Mouse (Mus musculus): ENCODE data around the gene Ergic1.

Ergic1 gene

DNA sequence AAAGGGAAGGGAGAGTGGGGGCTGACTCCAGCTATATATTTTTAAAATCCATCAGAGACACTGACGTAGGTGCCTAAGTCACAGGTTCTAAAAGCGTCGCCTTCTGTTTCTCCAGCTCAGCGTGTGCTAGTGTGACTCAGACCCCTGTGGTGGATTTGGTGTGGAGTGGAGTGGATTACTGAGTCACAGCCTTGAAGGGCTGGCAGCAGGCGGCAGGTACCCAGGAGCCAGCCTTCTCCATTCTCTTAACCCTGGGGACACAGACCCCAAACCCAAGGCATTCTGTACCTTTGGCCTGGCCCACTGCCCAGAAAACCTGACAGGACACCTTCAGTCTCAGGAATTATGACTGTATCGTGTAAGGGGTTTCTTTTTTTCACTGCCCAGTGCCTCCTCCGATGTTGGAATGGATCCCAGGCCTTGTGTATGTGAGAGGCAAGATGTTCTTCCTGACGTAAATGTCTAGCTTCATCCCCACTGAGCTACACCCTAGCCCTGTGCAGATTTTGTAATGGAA lies 70.6 kb downstream of the Ergic1 start:
- DNase-seq: no peak

GRCm38 (mm10) chr17:26633186-26633585 lies 71.9 kb downstream of the Ergic1 start:
- no peak for DNase-seq

DNA sequence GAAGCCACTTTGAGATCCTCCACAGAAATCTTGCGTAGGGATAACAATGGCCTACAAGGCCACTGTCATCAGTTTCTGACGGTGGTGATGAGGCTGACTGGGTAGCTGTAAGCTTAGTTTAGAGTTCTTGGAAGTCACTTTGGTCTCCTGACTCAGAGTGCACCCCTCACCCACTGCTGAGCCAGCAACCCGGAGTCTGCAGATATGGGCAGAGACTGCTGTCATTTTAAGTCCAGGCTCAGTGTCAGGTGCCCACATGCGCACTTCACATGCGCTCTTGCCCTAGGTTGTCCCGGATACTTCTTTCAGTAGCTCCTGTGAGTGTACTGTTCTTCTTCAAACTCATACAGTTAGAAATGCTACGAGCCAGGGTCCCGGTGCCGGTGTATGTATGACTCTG lies 72.6 kb downstream of the Ergic1 start:
- no peak for DNase-seq

- DNase-seq: no peak
Measured at GRCm38 (mm10) chr17:26634539-26634938, 73.2 kb downstream of the Ergic1 start.

GRCm38 (mm10) chr17:26635951-26636350 lies 74.7 kb downstream of the Ergic1 start:
- DNase-seq: no peak

DNA sequence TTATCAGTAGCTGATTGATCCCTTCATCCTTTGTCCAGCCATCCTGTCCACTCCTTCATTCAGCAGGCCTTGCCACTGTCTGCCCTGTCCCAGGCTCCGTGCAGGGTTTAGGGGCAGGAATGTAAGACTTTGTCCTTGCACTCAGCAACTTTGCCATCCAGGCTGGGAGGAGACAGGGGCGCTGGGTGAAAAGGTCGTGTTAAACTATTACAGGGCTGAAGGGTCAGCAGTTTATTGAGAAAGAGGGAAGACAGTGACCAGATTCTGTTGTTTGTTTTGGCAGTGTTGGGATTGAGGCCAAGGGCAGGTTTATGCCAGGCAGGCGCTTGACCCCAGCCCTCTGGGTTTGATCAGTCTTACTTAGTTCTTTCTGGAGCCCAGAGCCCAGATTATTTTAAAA lies 76.6 kb downstream of the Ergic1 start:
- no peak for DNase-seq

GRCm38 (mm10) chr17:26638655-26639054 lies 77.4 kb downstream of the Ergic1 start:
- DNase-seq: peak; percentile 76

DNA sequence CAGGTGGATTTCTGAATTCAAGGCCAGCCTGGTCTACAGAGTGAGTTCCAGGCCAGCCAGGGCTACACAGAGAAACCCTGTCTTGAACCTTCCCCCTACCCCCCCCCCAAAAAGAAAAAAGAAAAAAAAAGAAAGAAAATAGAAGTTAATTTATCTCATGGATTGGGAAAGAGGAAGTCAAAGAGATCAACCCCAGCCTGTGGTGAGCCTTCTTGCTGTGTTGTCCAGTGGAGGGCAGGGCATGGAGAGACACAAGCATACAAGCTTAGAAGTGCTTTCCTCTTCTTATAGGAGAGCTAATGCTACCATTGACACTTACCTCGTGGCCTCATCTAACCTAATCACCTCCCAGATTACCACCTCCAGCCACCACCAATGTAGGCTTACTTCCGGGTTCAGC lies 78.5 kb downstream of the Ergic1 start:
- DNase-seq: no peak

GRCm38 (mm10) chr17:26640286-26640740 lies 79.0 kb downstream of the Ergic1 start:
- no peak for DNase-seq

DNA sequence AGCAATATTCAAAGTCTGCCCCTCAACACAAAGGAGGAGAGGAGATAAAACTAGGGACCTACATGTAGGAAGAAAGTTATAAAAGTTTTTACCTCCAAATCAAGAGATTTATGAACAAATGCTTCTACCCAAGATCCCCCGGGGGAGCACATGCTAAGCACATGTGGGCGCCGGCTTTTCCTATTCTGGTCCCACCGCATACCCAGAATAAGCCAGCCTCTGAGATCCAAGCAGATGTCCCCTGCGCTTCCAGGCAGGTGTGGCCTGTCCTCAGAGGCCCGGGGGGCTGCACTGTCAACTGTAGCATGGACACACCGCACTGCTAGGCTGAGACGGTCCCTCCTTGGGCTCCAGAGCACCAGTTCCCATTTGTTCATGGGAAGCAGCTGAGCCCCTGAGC lies 82.2 kb downstream of the Ergic1 start:
- no peak for DNase-seq

- DNase-seq: no peak
Measured at GRCm38 (mm10) chr17:26643993-26644392, 82.7 kb downstream of the Ergic1 start.

GRCm38 (mm10) chr17:26644509-26645410 lies 83.5 kb downstream of the Ergic1 start:
- DNase-seq: peak; percentile 81

- DNase-seq: no peak
Measured at GRCm38 (mm10) chr17:26645411-26645854, 84.1 kb downstream of the Ergic1 start.

GRCm38 (mm10) chr17:26647283-26647682 lies 86.0 kb downstream of the Ergic1 start:
- no peak for DNase-seq

DNA sequence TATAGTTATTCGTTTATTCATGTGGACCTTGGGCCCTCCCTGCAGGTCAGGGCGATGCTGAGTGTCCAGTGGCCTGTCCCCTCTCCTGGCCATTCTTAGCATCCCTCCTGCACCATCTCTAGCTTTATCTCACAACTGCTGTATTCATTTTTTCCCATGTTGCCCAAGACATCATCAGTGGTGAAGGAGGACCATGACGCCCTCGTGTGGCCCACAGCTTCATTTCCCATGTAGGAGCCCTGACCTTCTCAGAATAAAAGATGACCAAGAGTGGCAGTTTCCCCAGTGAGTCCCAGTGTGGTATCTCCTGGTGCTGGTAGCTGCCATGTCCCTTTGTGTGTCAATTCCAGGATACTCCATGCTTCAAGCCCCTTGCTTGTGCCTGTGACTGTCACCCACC lies 88.3 kb downstream of the Ergic1 start:
- no peak for DNase-seq

GRCm38 (mm10) chr17:26650451-26651363 lies 89.4 kb downstream of the Ergic1 start:
- no peak for DNase-seq

DNA sequence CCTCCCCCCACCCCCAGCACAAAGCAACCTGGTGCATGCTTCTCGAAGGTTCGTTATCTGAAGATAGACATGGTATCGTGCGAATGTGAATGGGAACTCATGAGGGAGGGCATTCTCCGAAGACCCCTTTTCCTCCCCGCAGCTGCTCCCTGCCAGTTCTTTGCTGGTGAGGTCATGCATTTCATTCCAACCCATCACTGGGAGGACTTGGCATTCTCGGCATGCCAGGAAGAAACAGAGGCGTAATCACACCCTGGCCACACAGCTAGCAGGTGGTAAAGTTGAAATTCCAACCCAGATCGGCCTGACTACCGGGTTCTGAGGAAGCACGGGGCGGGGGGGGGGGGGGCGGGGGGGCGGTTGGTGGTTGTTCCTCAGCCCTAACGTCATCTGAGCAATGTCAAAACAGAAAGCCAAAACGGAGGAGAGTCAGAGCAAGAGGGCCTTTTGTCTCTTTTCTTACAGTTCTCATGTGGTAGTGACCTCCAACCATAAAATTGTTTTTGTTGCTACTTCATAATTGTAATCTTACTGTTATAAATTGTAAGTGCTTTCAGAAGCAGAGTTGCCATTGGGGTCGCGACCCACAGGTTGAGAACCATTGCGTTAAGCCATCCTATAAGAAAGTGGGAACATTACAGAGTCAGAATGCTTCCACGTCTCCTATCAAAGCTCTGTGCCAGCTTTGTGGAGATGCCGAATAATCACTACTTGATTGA lies 97.7 kb downstream of the Ergic1 start:
- peak; percentile 52 for DNase-seq

DNA sequence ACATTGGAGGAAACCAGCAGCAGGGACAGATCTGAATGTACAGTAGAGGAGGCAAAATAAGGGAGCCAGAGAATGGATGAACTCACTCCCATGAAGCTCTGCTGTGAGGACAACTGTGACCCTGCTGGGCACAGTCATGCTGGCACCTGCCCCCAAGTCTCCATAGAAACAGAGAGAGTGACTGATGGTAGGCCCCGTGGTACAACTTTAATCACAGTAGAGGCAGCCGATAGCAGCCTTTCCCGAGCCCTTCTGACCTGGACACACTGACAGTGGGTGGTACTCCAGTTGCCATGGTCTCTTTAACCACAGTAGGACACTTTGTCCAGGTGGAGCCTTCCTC lies 98.3 kb downstream of the Ergic1 start:
- no peak for DNase-seq

DNA sequence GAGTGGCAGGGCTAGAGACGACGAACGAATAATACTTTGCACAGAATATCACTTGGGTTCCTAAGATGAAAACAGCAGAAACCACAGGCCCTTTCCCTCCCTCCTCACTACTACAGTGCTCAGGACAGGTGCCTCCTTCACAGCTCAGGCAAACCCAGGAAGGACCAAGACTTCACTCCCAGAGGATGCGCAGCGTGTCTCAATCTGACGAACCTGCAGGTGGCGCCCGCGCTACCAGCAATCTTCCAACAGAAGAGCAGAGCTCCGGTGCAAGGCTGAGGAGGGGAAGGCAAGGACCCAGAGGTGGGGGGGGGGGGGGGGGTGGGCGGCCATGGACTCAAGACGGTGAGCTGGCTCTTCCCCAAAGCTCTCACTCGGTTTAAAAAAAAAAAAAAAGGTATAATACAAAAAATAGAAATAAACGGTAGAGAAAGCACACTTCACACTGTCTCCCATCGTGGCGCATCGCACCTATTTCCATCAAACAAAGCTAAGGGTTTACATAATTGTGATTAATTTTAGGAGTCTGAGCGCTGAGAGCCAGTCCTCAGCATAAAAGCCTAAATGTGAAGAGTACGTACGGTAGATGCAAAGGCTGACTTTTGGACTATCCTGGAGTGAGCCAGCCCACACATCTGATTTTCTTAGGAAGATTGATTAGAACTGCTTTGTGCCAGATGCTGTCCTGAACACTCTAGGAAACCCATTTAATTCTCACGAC lies 99.1 kb downstream of the Ergic1 start:
- DNase-seq: peak; percentile 87

DNA sequence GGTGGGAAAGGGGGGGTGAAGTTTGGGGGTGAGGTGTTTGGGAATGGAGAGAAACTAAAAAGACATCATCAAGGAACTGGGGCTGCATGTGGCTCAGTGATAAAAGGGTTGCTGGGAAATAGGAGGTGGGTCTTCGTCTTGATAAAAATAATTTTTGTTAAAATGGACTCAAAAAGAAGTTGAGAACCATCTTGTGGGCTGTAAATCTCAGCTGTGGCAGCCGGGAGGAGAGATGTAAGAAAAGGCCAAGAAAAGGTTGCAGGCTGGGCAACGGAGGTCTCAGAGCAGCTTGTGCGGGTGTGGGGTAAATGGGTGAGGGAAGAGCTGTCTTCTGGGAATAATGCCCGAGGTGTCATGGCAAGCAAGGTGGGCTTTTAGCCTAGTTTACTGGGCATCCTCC lies 100.9 kb downstream of the Ergic1 start:
- DNase-seq: no peak

DNA sequence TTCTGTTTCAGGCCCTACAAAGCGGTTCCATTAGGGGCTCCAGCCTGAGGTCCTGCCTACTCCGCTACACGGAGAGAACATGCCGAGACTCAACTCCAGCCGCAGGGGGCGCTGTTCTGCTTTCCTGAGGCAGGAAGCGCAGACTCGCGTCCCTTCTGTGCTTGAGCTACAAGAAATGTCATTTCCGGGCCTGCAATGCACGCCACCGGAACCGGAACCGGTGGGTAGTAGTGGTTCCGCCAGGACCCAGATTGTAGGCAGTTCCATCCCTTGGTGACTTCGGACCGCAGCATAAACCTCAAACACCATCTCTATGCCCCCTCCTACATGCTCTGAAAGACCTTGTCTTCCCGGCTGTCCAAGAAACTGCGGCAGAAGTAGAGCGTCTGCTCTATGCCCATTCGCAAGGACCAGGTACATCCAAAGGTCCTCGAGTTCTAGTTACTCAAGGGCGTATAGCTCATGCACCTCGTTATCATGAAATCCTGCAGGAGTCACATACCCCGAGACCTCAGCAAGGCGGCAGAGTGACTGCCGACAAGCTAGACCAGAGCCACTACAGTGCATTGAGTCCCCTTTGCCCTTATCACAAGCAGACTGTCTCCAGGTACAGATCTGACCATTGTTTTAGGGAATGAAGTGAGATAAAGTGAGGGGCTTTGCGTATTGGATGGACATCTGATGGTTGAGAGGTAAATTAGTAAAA lies 101.8 kb downstream of the Ergic1 start, which contains the start of gene Atp6v0e:
Gene Atp6v0e, plus strand, starts transcription at position 254 of the 706 bp plus-strand sequence.
- peak; percentile 98 for DNase-seq

All from retina, postnatal 1 day (tissue).